Mouse (Mus musculus) small intestine, adult 2 months (tissue): ENCODE measurements around the gene Sema4g. TPM values are rescaled to one million over a fixed set of nuclear protein-coding genes. Genes with fewer than 3 reads are reported as not detected.
A peak's percentile ranks its signal among the peaks of the same experiment; 100 is the strongest.

Experiments
- H3K27ac ChIP-seq: fragments of 200-500 bp; 2 replicates; pipeline ENCODE4 v1.5.1; 2012; ENCODE audit warnings: low read depth, low read length, control low read depth, inconsistent platforms; ENCODE audit not compliant: insufficient read depth
- H3K27me3 ChIP-seq: fragments of 200-500 bp; 2 replicates; pipeline ENCODE4 v1.6.1; 2012; ENCODE audit warnings: mild to moderate bottlenecking, moderate library complexity, low read length, inconsistent platforms; ENCODE audit not compliant: control insufficient read depth, insufficient read depth
- H3K36me3 ChIP-seq: fragments of 200-500 bp; 2 replicates; pipeline ENCODE4 v1.6.1; 2012; ENCODE audit warnings: mild to moderate bottlenecking, low read length, control low read depth, inconsistent platforms; ENCODE audit not compliant: control insufficient read depth, insufficient read depth
- H3K4me1 ChIP-seq: fragments of 200-500 bp; 2 replicates; pipeline ENCODE4 v1.6.1; 2012; ENCODE audit warnings: low read length, inconsistent platforms, mixed read lengths; ENCODE audit not compliant: control insufficient read depth, insufficient read depth, insufficient read length
- H3K4me3 ChIP-seq: fragments of 200-500 bp; 2 replicates; pipeline ENCODE4 v1.5.1; 2012; ENCODE audit warnings: low read depth, mild to moderate bottlenecking, control low read depth, inconsistent platforms, low read length, moderate library complexity
- CTCF ChIP-seq: fragments of 200-500 bp; IDR thresholded peaks from 2 replicates; pipeline ENCODE4 v1.5.1; 2012; ENCODE audit warnings: low read depth, mild to moderate bottlenecking, control low read depth, inconsistent platforms, low read length, moderate library complexity, mixed read lengths; ENCODE audit not compliant: insufficient replicate concordance, insufficient read length; ENCODE audit errors: extremely low read depth
- POLR2A ChIP-seq: fragments of 200-500 bp; IDR thresholded peaks from 2 replicates; pipeline ENCODE4 v1.6.1; 2012; ENCODE audit warnings: low read depth, mild to moderate bottlenecking, control low read depth, inconsistent platforms, low read length, moderate library complexity
- WGBS: fragments of 180-500 bp; shearing (Covaris S2); methylation state at CpG from one replicate; pipeline ENCODE4 v1.1.7; 2018; 5-methylcytosine and 5-hydroxymethylcytosine counted together
- polyA plus RNA-seq: library from polyadenylated mRNA; depleted of rRNA; stranded (reverse); fragments of >200 nt; gene quantifications from 2 replicates; pipeline ENCODE4 v1.2.3, GENCODE M21; 2012

The Sema4g gene
- polyA plus RNA-seq, 1 experiment = 344 TPM

GRCm38 (mm10) chr19:45017216-45017771 is 28.4 kb downstream of the Sema4g start:
- peaks cover 20% of the 10 kb centered on the region for H3K4me1 ChIP-seq

GRCm38 (mm10) chr19:45017909-45018308 is 29.0 kb downstream of the Sema4g start:
- H3K36me3 ChIP-seq = peaks cover 7% of the 10 kb centered on the region; the same call in 1 of the 2 replicates
- H3K4me3 ChIP-seq = peak overlapping the region; percentile 68
- under 1% methylated on average over 43 of the region's 48 CpGs for WGBS
- peaks cover 20% of the 10 kb centered on the region for H3K4me1 ChIP-seq
- TF ChIP-seq POLR2A (no peak), CTCF (no peak)
- H3K27ac ChIP-seq = peak overlapping the region; percentile 94
- H3K27me3 ChIP-seq = no peaks in the 10 kb centered on the region

More at GRCm38 (mm10) chr19:45017216-45017771, 28.4 kb downstream of the Sema4g start:
- WGBS = under 1% methylated on average over 25 of the region's 27 CpGs
- peak overlapping the region; percentile 68 for H3K4me3 ChIP-seq
- H3K36me3 ChIP-seq = peaks cover 6% of the 10 kb centered on the region; the same call in 1 of the 2 replicates
- no peaks in the 10 kb centered on the region for H3K27me3 ChIP-seq
- TF ChIP-seq CTCF (peak; percentile 51; the same call in 1 of the 2 replicates), POLR2A (no peak; the same call in 1 of the 2 replicates)
- peak overlapping the region; percentile 94 for H3K27ac ChIP-seq

GRCm38 (mm10) chr19:45018351-45018831 is 29.5 kb downstream of the Sema4g start:
- Histone ChIP-seq H3K4me1 (peaks cover 20% of the 10 kb centered on the region), H3K4me3 (peak overlapping the region; percentile 68), H3K27me3 (no peaks in the 10 kb centered on the region), H3K36me3 (peaks cover 7% of the 10 kb centered on the region; the same call in 1 of the 2 replicates), H3K27ac (peak overlapping the region; percentile 76)
- TF ChIP-seq POLR2A = no peak
- TF ChIP-seq CTCF = no peak
- WGBS = 7% methylated on average over 13 of the region's 13 CpGs

- 33% methylated on average over 6 of the region's 6 CpGs for WGBS
- Histone ChIP-seq H3K36me3 (peaks cover 17% of the 10 kb centered on the region), H3K27ac (no peak overlapping the region), H3K27me3 (no peaks in the 10 kb centered on the region), H3K4me1 (peaks cover 10% of the 10 kb centered on the region), H3K4me3 (no peak overlapping the region)
- TF ChIP-seq POLR2A (no peak), CTCF (no peak)
Measured at GRCm38 (mm10) chr19:45020348-45020747, 31.4 kb downstream of the Sema4g start.

GRCm38 (mm10) chr19:45021362-45021761 is 32.5 kb downstream of the Sema4g start:
- peaks cover 25% of the 10 kb centered on the region for H3K36me3 ChIP-seq
- H3K4me1 ChIP-seq = peaks cover 10% of the 10 kb centered on the region
- no peaks in the 10 kb centered on the region for H3K27me3 ChIP-seq
- TF ChIP-seq POLR2A (no peak), CTCF (no peak)
- H3K27ac ChIP-seq = no peak overlapping the region
- WGBS = 88% methylated on average over 15 of the region's 15 CpGs
- no peak overlapping the region for H3K4me3 ChIP-seq

- WGBS = 83% methylated on average over 11 of the region's 11 CpGs
- no peak for TF ChIP-seq POLR2A
- no peak for TF ChIP-seq CTCF
- H3K36me3 ChIP-seq = peaks cover 31% of the 10 kb centered on the region
Measured at GRCm38 (mm10) chr19:45023993-45024392, 35.1 kb downstream of the Sema4g start.

GRCm38 (mm10) chr19:45024775-45025174 is 35.9 kb downstream of the Sema4g start:
- Histone ChIP-seq H3K4me3 (no peak overlapping the region), H3K27ac (no peak overlapping the region), H3K4me1 (peaks cover 11% of the 10 kb centered on the region), H3K27me3 (no peaks in the 10 kb centered on the region), H3K36me3 (peaks cover 31% of the 10 kb centered on the region)
- WGBS = 88% methylated on average over 20 of the region's 20 CpGs
- TF ChIP-seq CTCF = no peak

More at GRCm38 (mm10) chr19:45023993-45024392, 35.1 kb downstream of the Sema4g start:
- no peak overlapping the region for H3K27ac ChIP-seq
- H3K4me1 ChIP-seq = peaks cover 11% of the 10 kb centered on the region
- H3K4me3 ChIP-seq = no peak overlapping the region
- no peaks in the 10 kb centered on the region for H3K27me3 ChIP-seq
